Mouse (Mus musculus): ENCODE measurements at regions not wholly inside any gene's neighbourhood (a gene's known extent, or its start where the extent isn't known, plus 50 kb on each side); places are given as distances from the start of the nearest gene placed in this dataset.
"Not testable (repeated sequence)": the region's sequence is repeated elsewhere in the genome, so short reads cannot be mapped to it uniquely, and the experiment has no call there.

DNA sequence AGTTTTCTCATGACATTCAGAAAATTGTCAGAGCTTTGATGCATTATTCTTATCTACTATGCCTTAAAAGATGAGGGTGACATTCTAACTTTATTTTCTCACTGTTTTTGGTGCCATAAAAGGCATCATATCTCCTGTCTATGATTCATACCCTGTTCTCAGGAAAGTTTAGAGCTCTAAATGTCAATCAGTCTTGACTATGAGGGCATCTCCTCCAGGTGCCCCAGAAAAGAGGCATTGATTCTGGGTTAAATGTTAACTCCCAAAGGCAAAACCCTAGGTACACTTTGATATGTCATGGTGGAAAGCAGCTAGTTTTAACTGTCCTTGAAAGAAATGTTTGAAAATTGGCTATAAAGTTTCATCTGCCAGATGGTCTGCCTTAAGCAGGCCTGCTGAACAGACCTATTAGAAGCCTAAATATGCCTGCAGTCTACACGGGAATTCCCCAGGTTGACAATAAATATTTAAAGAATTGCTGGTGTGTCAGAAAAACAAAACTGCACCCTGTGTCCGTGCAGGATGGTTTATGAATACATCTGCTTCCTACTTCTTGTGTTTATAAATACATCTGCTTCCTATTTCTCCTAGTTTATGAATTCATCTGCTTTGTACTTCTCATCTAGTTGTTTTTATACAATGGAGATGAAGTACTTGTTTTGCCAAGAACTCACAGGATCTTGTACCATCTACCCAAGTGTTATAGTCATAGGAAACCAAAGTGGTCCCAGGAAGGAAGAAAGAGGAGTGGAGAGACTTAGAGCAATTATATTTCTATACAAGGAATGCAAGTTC, 172.3 kb downstream of the Snca start:
- no peak for DNase-seq (ENCODE audit: low spot score)

DNA sequence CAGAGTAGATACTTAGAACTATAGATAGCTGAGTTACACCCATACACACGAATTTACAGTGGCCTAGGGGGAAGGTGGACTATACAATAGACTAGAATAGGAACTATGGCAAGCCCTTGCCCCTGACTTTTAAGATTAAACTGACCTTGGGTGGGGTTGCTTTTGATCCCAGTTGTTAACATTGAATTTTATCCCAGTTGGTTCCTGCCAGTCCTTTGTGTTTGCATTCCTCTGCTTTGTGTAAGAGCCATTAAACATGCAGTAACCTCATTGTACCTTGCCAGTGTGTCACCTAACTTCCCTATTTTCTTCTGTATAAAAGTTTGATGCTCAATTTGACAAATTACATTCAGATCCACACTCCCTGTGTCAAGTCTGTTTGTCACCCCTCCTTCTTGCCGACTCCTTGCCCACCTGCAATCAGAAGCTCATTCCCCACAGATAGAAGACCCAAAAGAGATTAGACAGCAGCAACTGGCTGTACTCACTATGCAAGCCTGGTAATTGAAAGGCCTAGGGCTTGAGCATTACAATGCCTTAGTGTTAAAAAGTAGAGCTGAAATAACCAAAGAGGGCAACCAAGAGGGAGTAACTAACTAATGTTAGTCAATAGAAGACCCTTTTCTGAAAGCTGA, 182.6 kb downstream of the Snca start:
- DNase-seq (ENCODE audit: low spot score) = not testable (repeated sequence)

DNA sequence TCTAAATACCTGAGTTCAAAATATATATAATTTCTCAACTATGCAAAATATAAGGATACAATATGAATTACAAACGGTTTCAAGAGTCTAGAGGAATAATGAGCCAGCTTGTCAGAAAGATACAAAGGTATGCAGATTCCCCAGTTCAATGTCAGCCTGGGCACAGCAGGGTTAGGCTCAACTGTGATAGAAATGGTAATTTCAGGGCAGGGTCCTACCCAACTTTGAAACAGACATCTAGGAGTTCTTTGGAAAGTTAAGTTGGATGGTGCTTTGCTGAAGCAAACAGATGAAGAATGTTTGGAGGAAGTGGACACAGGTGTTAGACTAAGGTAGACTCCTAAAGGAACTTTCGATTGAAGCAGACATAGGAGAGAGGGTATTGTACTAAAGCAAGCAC, 187.4 kb downstream of the Snca start:
- no peak for DNase-seq (ENCODE audit: low spot score)

DNA sequence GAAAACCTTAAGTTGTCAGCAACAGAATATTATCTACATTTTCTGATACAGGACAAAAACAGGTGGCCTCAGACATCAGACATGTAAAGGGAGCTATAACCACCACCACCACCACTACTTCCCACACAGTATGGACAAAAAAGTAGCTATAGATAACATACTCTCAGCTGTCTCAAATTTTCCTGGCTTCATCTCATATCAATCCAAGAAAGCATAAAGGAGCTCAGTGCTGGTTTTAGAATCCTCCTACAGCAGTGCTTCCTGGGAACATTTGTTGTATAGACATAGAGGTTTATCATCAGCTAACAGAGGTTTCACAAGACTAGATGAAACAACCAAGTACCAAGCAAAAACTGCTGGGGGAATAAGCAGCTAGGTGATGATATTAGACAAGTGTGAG, 213.3 kb downstream of the Snca start:
- no peak for DNase-seq (ENCODE audit: low spot score)

DNA sequence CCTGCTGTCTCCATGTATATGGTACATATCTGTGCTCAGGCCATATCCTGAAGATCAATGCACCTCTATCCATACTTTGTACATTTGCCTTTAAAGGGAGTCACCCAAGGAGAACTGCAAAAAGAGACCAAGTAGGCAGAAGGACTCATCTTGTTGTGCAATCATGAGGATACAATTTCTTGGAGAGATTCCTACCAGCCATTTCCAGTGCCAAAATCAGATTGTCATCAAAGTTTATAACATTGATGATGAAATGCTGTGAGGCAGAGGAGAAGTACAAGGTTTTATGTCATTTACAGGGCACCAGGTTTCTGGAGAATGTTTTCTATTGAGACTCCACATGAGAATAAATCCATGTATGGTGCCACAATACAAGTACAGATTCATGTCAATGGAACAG, 229.5 kb downstream of the Snca start:
- no peak for DNase-seq (ENCODE audit: low spot score)

DNA sequence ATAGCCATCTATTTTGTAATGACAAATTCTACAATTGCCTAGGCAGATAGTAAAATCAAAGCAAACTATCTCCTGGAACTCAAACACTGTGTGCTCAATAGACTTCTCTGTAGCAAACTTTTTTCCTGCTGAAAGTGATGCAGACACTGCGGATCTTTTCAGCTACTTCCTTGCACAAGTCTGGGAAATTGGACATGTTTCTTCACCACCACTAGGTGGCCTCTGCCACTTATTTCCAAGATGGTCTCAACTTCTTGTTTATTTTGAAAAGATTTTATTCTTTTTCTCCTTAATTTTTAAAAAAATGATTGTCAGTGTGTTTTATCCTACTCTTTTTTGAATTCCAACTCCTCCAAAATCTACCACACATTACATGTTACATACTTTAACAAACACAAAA, 265.4 kb downstream of the Snca start:
- DNase-seq (ENCODE audit: low spot score) = peak; percentile 2

DNA sequence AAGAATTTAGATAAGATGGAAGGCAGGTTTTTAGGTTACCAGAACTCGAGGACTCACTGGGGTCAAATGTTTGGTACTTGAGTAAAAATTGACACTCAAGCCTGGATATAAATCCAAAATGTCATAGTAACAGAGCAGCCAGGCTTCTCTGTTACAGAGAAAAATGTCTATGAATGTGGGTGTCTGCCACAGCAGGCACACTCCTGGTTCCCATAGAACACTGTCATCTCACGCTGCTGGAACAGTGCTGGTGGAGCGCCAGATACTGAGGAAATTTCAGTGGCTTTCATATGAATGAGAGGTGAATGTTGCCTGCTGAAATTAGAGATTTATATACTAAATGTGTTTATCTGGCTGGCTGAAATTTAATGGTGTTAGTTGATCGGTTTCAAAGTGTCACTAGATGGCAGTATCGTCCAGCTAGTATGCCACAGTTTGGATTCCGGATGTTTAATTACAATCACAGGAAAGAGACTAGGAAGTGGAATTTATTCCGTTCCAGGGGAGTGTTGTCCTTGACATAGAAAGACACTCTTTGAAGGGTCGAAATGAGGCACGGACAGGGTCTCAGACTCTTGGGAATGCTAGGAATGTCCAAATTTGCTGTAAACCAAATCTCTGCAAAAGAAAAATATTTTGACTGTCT, 273.9 kb downstream of the Snca start:
- peak; percentile 69 for DNase-seq (ENCODE audit: low spot score)

Measured in embryo, embryonic 10.5 days (tissue).